Mouse (Mus musculus) midbrain, embryonic 14.5 days (tissue): ENCODE measurements around the gene Itgbl1. TPM values are rescaled to one million over a fixed set of nuclear protein-coding genes. Genes with fewer than 3 reads are reported as not detected.
A peak's percentile ranks its signal among the peaks of the same experiment; 100 is the strongest.
"Not testable (repeated sequence)": the region's sequence is repeated elsewhere in the genome, so short reads cannot be mapped to it uniquely, and the experiment has no call there.

ENCODE experiments used
- ATAC-seq: fragments of 200-750 bp; cut with Nextera tagmentation; 2 replicates; pipeline ENCODE4 v1.8.0; 2017; ENCODE audit warnings: moderate number of reproducible peaks, moderate library complexity; ENCODE audit not compliant: low FRiP score, low TSS enrichment
- DNase-seq: peaks from one replicate; pipeline ENCODE4 v3.0.0-alpha.2; 2015
- H3K27ac ChIP-seq: fragments of 300-500 bp; sonication (generic); replicated peaks from 2 replicates; pipeline ENCODE4 v1.5.1; 2014; ENCODE audit warnings: mild to moderate bottlenecking, low read depth, low read length, moderate library complexity
- H3K27me3 ChIP-seq: fragments of 300-500 bp; sonication (generic); 2 replicates; pipeline ENCODE4 v1.6.1; 2014; ENCODE audit warnings: low read length, control low read depth, mixed read lengths; ENCODE audit not compliant: control insufficient read depth, insufficient read depth
- H3K36me3 ChIP-seq: fragments of 300-500 bp; sonication (generic); 2 replicates; pipeline ENCODE4 v1.6.1; 2014; ENCODE audit warnings: low read length, control low read depth; ENCODE audit not compliant: control insufficient read depth, insufficient read depth
- H3K4me1 ChIP-seq: fragments of 300-500 bp; sonication (generic); 2 replicates; pipeline ENCODE4 v1.6.1; 2014; ENCODE audit warnings: mild to moderate bottlenecking, antibody characterized with exemption, low read length, control low read depth; ENCODE audit not compliant: control insufficient read depth, insufficient read depth
- H3K4me2 ChIP-seq: fragments of 300-500 bp; sonication (generic); 2 replicates; pipeline ENCODE4 v1.6.1; 2014; ENCODE audit warnings: mild to moderate bottlenecking, low read length, moderate library complexity
- H3K4me3 ChIP-seq: fragments of 300-500 bp; sonication (generic); replicated peaks from 2 replicates; pipeline ENCODE4 v1.5.1; 2014; ENCODE audit warnings: low read depth, low read length
- H3K9ac ChIP-seq: fragments of 300-500 bp; sonication (generic); replicated peaks from 2 replicates; pipeline ENCODE4 v1.6.1; 2014; ENCODE audit warnings: mild to moderate bottlenecking, low read length, moderate library complexity
- H3K9me3 ChIP-seq: fragments of 300-500 bp; sonication (generic); 2 replicates; pipeline ENCODE4 v1.6.1; 2016; ENCODE audit warnings: low read length, control low read depth, mixed read lengths; ENCODE audit not compliant: control insufficient read depth
- WGBS: fragments of 180-500 bp; shearing (Covaris S2); extraction: QIAGEN DNeasy Blood & Tissue Kit; methylation state at CpG from one replicate; pipeline ENCODE4 v1.1.7; 2014; 5-methylcytosine and 5-hydroxymethylcytosine counted together
- polyA plus RNA-seq: library from polyadenylated mRNA; unstranded; fragments of >200 nt; fragmentation: Nextera tagmentation; extraction: Ambion mirVana; gene quantifications from 2 replicates; pipeline ENCODE4 v1.2.1, GENCODE M21; 2014

Gene Itgbl1
- polyA plus RNA-seq = 3.1 and 3.9 TPM in 2 replicates

DNA sequence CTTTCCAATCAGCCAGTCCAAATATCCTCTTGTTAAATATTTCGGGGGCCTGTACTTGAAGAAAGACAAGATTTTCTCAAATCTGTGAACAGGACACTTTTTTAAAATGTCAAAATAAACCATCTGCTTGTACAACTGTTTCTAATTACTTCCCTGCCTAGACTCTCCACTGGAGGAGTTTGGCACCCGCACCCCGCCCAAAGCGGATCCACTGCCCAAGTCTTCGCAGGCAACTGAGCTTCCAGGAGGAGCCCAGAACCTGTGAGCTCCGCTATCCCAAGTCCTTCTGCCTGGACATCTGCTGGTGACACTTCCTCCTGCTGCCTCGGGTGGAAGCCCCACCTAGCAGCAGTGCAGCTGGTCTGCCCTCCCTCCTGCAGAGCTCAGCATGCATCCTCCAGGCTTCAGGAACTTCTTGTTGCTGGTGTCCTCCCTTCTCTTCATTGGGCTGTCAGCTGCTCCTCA, at the start of gene Itgbl1:
Itgbl1 (plus strand) TSS at position 51 of the 465 bp plus-strand sequence.
- peak; percentile 8 for DNase-seq
- Histone ChIP-seq H3K4me3 (no peak within 1 kb of the TSS), H3K4me2 (no peak within 1 kb of the TSS), H3K9me3 (no peaks in the 10 kb centered on the region), H3K27ac (no peak within 1 kb of the TSS), H3K9ac (no peak within 1 kb of the TSS), H3K27me3 (no peaks in the 10 kb centered on the region), H3K4me1 (0 out of 2 replicates have a peak, but pooled peaks cover 4% of the 10 kb centered on the region), H3K36me3 (no peaks in the 10 kb centered on the region)
- WGBS = 37% methylated on average over 7 of the region's 7 CpGs
- peak; percentile 24; the same call in 1 of the 2 replicates for ATAC-seq

DNA sequence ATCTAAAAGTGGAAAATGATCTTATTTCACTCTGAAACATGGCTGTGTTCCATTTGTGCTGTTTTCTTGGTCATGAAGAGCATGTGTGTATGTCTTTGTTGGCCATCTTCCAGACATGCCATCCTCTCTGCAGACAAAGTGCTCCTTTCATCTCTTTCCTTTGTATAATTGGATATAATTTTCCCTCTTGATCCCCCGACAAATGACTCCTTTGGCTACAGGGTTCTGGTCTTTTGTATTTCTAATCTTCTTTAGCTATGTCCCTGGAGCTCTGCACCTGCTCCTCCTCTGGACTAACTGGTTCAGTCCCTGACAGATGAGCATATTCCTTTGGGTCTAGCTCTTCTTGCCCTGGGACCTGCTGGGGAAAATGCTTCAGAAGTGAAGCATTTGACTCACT, 36.8 kb upstream of the Itgbl1 start:
- WGBS = 3% methylated on average over 1 of the region's 1 CpGs
- H3K27me3 ChIP-seq = no peaks in the 10 kb centered on the region
- H3K4me1 ChIP-seq = peaks cover 15% of the 10 kb centered on the region
- H3K9ac ChIP-seq = no peak overlapping the region
- no peaks in the 10 kb centered on the region for H3K9me3 ChIP-seq
- no peaks in the 10 kb centered on the region for H3K36me3 ChIP-seq
- no peak overlapping the region for H3K4me2 ChIP-seq
- DNase-seq = peak; percentile 63
- no peak overlapping the region for H3K4me3 ChIP-seq
- no peak overlapping the region for H3K27ac ChIP-seq
- ATAC-seq = no peak

DNA sequence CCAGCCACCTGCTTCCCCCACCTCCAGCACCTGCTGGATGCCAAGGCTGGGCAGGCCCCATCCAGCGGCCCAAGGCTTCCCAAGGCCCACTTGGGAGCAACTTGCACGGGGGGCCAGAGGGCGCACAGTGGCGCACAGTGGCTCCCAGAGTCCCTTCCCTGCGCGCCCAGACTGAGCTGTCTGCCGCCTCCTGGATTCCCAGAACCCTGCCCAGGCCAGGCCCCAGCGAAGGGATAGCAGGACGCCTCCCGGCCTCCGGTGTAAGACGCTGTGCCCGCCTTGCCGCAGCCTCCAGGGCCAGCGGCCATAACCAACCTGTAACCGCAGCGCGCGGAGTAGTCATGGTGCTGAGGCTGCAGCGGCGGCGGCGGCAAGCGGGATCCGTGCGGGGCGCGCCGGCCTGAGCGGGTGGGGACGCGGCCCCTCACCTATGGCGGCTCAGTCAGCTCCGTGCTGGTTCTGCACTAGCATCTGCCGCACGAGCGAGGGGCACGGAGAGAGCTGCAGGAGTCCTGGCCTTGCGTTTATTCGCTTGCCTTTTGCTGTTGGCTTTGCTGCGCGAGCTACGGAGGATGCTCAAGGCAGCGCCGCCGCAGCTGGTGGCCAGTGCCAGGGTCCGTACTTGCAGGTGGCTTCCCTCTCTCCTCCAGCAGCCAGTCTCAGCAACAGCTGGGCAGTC, 33.1 kb upstream of the Itgbl1 start, which contains the start of gene Nalcn:
Nalcn (minus strand) TSS at position 644 of the 679 bp plus-strand sequence.
- peak within 1 kb of the TSS; percentile 83 for H3K9ac ChIP-seq
- H3K36me3 ChIP-seq = no peaks in the 10 kb centered on the region
- WGBS = under 1% methylated on average over 47 of the region's 47 CpGs
- DNase-seq (peak; percentile 81), ATAC-seq (peak; percentile 86)
- H3K4me3 ChIP-seq = peak within 1 kb of the TSS; percentile 59
- H3K4me1 ChIP-seq = peaks cover 15% of the 10 kb centered on the region
- H3K27ac ChIP-seq = peak within 1 kb of the TSS; percentile 90
- no peaks in the 10 kb centered on the region for H3K9me3 ChIP-seq
- peak within 1 kb of the TSS; percentile 83 for H3K4me2 ChIP-seq
- H3K27me3 ChIP-seq = no peaks in the 10 kb centered on the region

DNA sequence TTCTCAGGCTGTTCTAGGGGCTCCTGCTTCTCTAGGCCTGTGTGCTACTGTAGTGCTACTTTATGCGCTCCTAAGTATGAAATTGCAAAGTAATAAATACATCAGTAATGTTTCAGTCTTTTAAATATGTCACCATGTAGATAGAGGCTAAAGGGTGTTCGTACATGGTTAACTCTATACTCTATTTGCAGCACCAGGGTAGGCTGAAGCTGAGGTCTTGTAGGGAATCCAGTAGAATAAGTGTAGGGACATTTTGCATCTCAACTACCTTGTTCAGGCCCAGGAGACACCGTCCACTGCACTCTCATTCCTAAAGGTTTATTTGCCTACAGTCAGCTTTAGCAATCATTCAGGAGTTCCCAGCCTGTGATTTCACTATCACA, 32.6 kb upstream of the Itgbl1 start:
- peak; percentile 26 for DNase-seq
- Histone ChIP-seq H3K4me3 (peak overlapping the region; percentile 59), H3K4me2 (peak overlapping the region; percentile 83), H3K9me3 (no peaks in the 10 kb centered on the region), H3K4me1 (peaks cover 15% of the 10 kb centered on the region), H3K36me3 (no peaks in the 10 kb centered on the region), H3K27me3 (no peaks in the 10 kb centered on the region), H3K9ac (peak overlapping the region; percentile 83), H3K27ac (peak overlapping the region; percentile 90)
- no peak; the same call in 1 of the 2 replicates for ATAC-seq
- WGBS = 48% methylated on average over 3 of the region's 3 CpGs

DNA sequence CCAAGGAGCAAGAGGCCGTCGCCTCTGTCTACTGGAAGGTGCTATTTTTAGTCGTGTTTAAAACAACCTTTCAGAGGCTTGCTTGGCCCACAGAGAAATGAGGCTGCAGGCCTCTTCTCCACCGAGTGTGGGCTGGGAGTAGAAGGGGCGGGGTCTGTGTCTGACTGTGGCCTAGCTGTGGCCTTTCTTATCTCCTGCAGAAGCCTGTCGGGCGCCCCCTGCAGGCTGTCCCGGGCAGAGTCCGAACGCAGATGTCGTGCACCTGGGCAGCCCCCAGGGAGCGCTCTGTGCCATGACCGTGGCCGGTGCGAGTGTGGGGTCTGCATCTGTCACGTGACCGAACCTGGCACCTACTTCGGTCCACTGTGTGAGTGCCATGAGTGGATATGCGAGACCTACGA, 1.3 kb downstream of the Itgbl1 start:
- DNase-seq (peak; percentile 76), ATAC-seq (peak; percentile 88)
- no peak overlapping the region for H3K4me3 ChIP-seq
- no peak overlapping the region for H3K9ac ChIP-seq
- no peaks in the 10 kb centered on the region for H3K9me3 ChIP-seq
- H3K27me3 ChIP-seq = no peaks in the 10 kb centered on the region
- no peaks in the 10 kb centered on the region for H3K36me3 ChIP-seq
- peak overlapping the region; percentile 52; the same call in 1 of the 2 replicates for H3K27ac ChIP-seq
- peak overlapping the region; percentile 32; the same call in 1 of the 2 replicates for H3K4me2 ChIP-seq
- 18% methylated on average over 20 of the region's 20 CpGs for WGBS
- 0 out of 2 replicates have a peak, but pooled peaks cover 4% of the 10 kb centered on the region for H3K4me1 ChIP-seq

DNA sequence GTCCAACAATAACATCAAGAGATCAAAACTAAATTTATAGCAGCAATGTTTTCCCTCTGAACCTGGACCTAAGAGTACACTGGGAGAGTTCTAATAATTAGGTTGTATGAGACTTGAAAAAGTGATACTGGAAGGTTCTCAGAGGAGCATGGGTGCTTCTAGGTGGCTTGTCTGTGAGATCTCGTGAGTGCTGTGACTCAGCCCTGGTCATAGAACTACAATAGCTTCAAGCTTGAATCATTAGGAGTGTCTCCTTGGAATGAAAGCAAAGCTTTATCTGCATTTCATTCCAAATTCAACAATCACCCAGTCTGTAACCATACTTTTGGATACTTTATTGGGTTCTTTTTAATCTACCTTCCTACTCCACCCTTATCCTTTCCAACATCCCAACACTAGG, 2.6 kb downstream of the Itgbl1 start:
- H3K27ac ChIP-seq = no peak overlapping the region
- no peak overlapping the region for H3K4me2 ChIP-seq
- H3K36me3 ChIP-seq = no peaks in the 10 kb centered on the region
- ATAC-seq (no peak), DNase-seq (no peak)
- no peaks in the 10 kb centered on the region for H3K9me3 ChIP-seq
- 81% methylated on average over 1 of the region's 1 CpGs for WGBS
- no peak overlapping the region for H3K4me3 ChIP-seq
- 0 out of 2 replicates have a peak, but pooled peaks cover 4% of the 10 kb centered on the region for H3K4me1 ChIP-seq
- H3K27me3 ChIP-seq = no peaks in the 10 kb centered on the region
- H3K9ac ChIP-seq = no peak overlapping the region

DNA sequence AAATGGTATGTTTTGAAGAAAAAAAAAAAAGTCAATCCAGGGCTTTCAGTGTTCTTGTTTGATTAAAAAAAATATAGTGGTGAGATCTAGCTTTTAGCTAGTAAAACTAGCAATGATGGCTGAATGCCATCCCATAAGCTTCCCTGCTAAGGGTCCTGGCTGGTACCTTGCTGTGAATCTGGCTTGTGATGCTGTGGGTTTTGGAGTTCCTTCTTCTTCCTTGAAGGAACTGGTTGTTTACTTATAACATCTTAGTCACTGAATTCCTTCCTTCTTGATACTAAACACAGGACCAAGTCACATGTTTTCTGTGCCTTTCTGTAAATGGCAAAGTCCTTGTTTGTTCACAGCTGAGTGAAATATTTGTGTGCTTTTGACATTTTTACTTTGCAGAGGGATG, 3.4 kb downstream of the Itgbl1 start:
- Histone ChIP-seq H3K27me3 (no peaks in the 10 kb centered on the region), H3K9ac (no peak overlapping the region), H3K4me2 (no peak overlapping the region), H3K4me1 (0 out of 2 replicates have a peak, but pooled peaks cover 4% of the 10 kb centered on the region), H3K36me3 (no peaks in the 10 kb centered on the region), H3K27ac (no peak overlapping the region), H3K4me3 (no peak overlapping the region), H3K9me3 (no peaks in the 10 kb centered on the region)
- ATAC-seq (no peak), DNase-seq (no peak)

DNA sequence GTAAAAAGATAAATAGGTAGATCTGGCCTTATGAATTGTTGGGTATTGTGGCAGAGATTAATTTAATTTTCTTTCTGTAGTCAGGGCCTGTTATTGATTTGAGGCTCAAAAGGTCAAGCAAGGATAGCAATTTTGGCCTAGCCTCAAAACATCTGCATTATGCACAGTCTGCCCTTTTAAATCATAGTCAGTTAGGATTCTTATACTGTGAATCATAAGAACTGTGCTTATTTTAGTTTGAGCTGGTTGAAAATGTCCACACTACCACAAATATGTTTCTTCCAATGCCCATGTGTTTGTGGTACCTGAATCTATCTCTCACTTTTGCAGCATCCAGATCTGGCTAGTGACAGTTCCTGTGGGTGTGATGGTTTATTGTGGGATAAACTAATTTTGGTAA, 4.7 kb downstream of the Itgbl1 start:
- Histone ChIP-seq H3K4me1 (0 out of 2 replicates have a peak, but pooled peaks cover 4% of the 10 kb centered on the region), H3K27ac (no peak overlapping the region), H3K9ac (no peak overlapping the region), H3K27me3 (no peaks in the 10 kb centered on the region), H3K4me2 (no peak overlapping the region), H3K4me3 (no peak overlapping the region), H3K36me3 (no peaks in the 10 kb centered on the region), H3K9me3 (no peaks in the 10 kb centered on the region)
- DNase-seq (no peak), ATAC-seq (no peak)

DNA sequence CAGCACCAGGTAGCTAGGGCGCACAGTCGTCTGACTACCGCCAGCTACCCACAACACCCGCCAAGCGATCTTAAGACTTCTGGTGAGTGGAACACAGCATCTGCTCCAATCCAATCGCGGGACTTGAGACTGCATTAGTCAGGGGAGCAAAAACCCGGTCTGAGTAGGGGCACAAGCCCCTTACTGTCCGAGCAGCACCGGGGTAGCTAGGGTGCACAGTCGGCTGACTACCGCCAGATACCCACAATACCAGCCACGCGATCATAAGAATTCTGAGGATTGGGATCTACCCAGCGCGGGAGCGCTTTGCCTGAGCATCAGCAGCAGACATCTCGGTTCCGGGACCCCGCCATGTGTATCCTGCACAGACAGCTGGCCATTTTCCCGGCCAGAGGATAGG, 11.3 kb downstream of the Itgbl1 start:
- 88% methylated on average over 21 of the region's 21 CpGs for WGBS
- not testable (repeated sequence) for H3K27ac ChIP-seq, H3K4me2 ChIP-seq, DNase-seq, H3K36me3 ChIP-seq, H3K4me3 ChIP-seq, H3K4me1 ChIP-seq, H3K9ac ChIP-seq, H3K27me3 ChIP-seq, ATAC-seq, H3K9me3 ChIP-seq
